Mouse (Mus musculus) liver, adult (tissue): Measurements from ENCODE around the gene Clnk.

Experiments used
- GATA4 ChIP-seq: IDR thresholded peaks from 2 replicates; pipeline ENCODE4 v1.6.1; 2014; ENCODE audit warnings: mild to moderate bottlenecking, low read length; ENCODE audit not compliant: insufficient replicate concordance

Gene Clnk

DNA sequence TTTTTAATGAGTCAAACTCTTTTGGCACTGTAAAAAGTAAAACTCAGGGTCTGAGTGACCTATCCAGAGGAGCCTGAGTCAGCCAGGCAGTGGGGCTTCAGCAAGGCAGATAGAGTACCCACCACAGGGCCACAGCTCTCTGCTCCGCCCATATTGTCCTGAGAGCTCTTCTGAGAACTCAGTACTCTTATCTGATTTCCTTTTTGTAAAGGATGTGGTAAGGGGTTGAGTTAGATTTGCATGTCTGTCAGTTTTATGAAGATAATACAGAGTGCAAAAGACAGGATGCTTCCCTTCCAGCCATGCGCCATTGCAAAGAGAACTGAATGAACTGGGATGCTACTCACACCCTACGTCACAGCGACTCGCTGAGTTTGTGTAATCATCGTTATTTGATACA lies 12.0 kb downstream of the Clnk start:
- no peak for TF ChIP-seq GATA4

DNA sequence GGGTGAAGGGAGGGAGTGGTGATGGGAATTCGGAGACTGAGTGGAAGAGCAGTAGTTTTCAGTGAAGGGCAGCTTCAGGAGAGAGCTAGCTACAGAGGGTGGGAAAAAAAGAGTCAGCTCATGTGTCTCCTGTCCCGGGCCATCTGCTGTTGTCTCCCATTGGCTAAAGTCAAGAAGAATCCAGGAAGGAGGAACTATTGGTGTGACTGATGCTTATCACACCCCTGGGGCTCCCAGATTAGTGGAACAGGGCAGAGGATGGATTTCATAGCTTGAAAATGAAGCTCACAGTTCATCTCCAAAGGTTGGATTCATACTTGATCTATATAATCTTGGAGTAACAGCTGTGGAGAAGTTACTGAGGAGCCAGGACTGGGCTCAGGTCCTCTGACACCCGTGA lies 13.6 kb downstream of the Clnk start:
- TF ChIP-seq GATA4 = no peak

DNA sequence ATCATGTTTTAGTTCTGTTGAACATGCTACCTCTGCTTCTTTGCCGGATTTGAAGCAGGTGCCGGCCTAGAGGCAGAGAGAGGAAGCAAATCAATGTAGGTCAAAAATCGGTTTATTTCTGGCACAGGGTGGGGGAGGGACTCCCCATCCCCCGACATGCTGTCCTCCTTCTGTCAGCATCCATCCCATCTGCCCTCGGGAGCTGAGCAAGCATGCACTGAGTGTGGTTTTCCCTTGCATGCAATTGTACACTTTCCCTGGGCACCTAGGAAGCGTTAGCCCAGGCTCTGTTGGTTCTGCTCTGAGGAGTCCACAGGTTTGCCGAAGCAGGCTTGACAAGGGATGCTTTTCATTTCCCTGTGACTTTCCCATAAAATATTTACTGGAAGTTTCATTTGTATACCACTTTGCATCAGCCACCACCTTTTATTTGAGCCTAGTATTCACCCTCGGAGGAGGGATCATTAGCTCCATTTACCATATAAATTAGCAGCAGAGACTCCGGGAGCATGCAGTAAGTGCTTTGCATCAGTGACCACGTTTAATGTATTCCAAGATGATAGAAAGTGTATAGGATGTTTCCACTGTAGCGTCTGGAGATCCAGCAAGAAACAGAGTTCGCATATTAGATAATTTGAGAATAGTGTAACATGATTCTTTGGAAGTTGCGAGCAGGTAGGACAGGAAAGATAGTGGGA lies 14.2 kb downstream of the Clnk start:
- no peak for TF ChIP-seq GATA4

DNA sequence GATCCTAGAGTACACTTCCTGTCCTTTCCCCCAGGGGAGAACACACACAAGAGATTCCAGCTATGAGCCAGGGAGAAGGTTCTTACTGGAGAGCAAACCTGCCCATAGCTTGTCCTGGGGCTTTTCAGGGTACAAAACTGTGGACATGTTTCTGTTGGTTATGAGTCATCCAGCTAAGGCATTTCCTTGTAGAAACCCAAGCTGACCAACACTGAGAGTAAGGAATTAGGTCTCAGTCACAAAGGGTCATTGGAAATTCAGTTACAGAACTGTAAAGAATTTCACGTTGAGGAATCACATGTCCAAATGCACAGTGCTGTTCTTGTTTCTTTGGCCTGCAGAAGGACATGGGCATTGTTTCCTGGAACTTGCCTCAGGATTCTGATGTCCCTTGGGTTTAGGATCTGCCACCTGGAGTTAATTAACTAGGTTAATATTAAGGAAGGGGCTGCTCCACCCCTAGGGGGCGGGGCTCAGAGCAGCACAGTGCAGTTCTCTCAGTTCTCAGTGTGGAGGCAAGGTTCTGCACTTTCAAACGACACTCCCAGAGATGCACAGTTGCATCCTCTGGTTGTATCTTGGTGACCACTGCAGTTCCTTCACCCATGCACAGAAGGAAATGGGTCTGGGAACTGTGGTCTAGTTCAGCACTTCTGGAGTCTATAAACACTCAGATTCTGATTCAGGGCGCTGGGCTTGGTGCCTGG lies 18.4 kb downstream of the Clnk start:
- TF ChIP-seq GATA4 = no peak

DNA sequence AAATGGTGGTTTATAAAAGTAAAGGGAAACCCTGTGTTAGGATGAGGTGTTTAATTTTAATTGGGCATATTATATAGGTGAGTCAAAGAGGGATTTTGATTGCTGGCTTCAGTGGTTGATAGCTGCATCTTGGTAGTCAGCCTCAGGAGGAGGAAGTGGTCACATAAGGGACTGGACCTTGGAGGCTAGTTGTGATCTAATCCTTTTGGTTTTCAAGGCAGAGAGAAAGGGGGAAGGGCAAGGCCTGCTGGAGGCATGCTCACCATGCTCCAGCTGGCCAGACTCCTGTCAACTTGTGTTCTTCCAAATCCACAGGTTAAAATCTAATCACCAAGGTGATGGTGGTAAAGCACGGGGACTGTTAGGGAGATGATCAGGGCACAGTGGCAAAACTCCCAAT lies 19.0 kb downstream of the Clnk start:
- TF ChIP-seq GATA4 = no peak

- TF ChIP-seq GATA4 = no peak
Measured at GRCm38 (mm10) chr5:38850171-38850570, 26.4 kb downstream of the Clnk start.

DNA sequence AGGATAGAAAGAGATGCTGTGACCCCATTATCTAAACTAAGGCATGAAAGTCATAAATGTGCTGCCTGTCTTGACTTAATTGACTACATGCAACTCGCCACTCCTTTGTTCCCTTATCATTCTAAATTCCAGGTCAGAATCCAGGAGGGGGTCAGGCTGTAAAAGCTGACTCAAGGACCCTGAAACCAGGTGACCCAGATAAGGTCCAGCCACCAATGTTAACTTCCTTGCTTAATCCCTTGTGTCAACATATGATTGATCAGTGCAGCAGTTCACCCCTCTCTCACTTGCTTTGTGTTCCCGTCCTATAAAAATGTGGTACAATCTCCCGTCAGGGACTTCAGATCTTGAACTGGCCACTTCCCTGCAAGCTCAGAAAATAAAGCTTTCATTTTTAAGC lies 31.1 kb downstream of the Clnk start:
- TF ChIP-seq GATA4 = no peak

- no peak for TF ChIP-seq GATA4
Measured at GRCm38 (mm10) chr5:38844312-38844711, 32.3 kb downstream of the Clnk start.

GRCm38 (mm10) chr5:38839981-38840380 lies 36.6 kb downstream of the Clnk start:
- no peak for TF ChIP-seq GATA4

GRCm38 (mm10) chr5:38827310-38827709 lies 49.3 kb downstream of the Clnk start:
- TF ChIP-seq GATA4 = no peak

DNA sequence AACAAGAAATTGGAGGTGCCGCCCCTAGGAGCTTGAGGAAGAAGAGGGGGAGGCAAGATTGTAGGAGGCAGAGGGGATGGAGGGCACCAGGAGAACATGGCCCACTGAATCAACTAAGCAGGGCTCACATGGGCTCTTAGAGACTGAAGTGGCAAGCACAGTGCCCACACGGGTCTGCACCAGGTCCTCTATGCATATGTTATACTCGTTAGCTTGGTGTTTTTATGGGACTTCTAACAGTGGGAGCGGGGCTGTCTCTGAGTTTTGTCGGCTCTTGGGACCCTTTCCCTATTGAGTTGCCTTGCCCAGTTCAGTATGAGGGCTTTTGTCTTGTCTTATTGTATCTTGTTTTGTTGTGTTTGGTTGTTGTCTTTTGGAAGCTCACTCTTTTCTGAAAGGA lies 50.0 kb downstream of the Clnk start:
- no peak for TF ChIP-seq GATA4

GRCm38 (mm10) chr5:38824132-38824965 lies 52.3 kb downstream of the Clnk start:
- no peak for TF ChIP-seq GATA4

DNA sequence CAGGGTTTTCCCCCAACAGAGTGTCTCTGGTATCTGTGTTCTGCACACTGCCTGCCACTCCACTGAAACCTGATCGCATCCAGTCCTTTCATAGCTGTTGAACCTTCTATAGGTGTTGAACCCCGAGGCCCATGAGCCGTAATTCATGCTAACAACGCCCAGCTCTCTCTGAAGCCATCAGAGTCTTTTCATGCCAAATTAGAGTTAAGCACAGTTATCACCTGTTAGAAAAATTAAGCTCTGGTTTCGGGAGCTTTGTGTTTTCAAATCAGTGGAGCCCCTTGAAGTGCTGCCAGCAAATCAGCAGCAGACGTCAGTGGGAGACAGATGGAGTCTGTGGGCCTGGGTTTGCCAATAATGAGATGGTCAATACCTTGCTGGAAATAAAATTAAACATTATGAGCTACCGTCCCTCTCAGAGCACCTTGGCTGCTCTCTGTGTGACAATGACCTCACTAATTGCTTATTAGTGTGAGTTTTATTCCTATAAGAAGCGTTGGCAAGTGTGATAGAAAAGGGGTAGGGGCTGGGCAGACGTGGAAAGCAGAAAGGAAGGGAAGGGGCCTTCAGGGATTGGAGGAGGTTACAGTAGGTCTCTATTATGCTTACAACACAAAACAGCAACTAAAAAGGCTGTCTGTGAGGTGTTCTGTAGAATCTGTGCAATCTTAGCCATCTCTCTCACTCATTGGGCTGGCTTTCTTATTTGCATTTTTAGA lies 63.1 kb downstream of the Clnk start:
- no peak for TF ChIP-seq GATA4

DNA sequence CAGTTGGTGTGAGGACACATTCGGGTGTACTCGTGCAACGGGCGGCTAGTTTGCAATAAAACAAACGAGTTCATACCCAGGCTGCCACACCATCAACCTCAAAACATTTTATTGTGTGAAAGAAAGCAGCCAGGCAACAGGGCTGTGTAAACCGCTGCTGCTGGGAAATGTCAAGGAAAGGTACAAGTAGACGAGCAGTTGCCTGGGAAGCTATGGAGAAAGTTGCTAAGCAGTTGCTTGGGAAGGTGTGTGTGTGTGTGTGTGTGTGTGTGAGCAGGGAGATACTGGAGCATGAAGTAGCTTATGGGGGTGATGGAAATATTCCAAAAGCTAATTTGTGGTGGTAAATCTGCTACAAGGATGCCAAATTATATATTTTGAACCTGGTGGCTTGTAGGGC lies 63.7 kb downstream of the Clnk start:
- no peak for TF ChIP-seq GATA4

DNA sequence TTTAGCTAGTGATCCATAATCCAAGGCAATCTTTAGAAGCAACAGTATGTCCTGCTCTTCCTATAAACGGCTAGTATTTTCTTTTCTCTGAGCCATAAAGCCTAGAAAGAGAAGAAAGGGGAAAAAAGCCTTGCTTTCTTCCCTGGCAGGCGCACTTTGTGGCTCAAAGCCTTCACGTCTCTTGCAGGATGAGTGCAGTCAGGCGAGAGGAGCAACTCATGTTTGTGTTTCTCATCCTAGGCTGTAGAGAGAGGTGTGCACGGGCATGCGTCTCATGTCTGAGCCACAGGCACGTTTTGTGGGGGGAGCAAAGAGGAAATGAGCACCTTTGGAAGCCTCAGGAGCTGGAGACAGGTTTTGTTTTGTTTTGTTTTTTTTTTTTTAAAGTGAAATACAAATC lies 64.2 kb downstream of the Clnk start:
- TF ChIP-seq GATA4 = no peak

- TF ChIP-seq GATA4 = no peak
Measured at GRCm38 (mm10) chr5:38798910-38799309, 77.7 kb downstream of the Clnk start.

DNA sequence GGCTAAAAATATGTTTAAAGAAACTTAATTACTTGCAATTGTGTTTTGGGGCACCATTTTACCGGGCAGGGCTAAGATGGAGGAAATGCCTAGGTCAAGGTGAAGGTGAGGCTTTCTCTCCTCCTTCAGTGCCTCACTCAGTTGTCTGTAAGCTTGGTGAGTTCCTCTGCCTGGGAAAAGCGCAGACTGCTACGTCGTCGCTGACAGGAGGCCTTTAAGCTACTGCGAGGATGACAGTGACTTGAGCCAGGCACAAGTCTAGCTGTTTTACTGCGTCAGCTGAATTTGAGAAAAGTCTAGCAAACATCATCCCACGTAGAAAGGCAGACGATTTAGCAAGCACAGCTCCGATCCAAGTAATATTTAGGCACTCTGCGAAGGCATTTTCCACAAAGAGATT lies 81.5 kb downstream of the Clnk start:
- no peak for TF ChIP-seq GATA4
